Mouse (Mus musculus): Measurements from ENCODE around the gene Atp1a3. TPM values are rescaled to one million over a fixed set of nuclear protein-coding genes. Genes with fewer than 3 reads are reported as not detected.

Atp1a3 gene
- polyA plus RNA-seq, 1 experiment = 6.6 TPM

DNA sequence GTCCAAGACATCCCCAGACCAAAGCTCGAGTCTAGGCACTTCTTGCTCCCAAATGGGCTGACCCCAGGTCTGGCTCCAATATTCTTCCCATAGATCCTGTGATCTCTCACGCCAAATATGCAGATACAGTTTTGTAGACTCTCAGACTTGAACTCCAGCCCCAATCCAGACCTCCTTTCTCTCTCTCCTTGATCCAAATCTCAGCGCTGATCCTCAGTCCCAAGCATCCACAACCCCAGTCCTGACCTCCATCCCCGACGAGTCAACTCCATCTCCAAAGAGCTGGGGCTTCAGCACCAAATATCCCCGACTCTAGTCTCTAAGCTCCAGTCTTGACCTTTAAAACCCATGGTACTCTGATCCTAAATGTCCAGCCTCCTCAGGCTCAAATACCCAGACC lies 62.1 kb downstream of the Atp1a3 start:
- Histone ChIP-seq H3K4me2 (ENCODE audit: low read depth) (no peak overlapping the region), H3K4me3 (no peak overlapping the region), H3K79me2 (ENCODE audit: control insufficient read depth, insufficient read depth) (no peaks in the 10 kb centered on the region), H3K27me3 (ENCODE audit: control insufficient read depth, insufficient read depth, insufficient read length) (peaks cover 86% of the 10 kb centered on the region), H3K36me3 (ENCODE audit: control insufficient read depth, insufficient read depth) (no peaks in the 10 kb centered on the region), H3ac (ENCODE audit: control insufficient read depth, insufficient read length) (no peak overlapping the region)
- TF ChIP-seq POLR2A (IDR thresholded peaks at IDR 0.05; ENCODE audit: insufficient read length, low read depth) (no peak), CEBPB (IDR thresholded peaks at IDR 0.05; ENCODE audit: insufficient read depth, poor library complexity, severe bottlenecking) (no peak), MAX (IDR thresholded peaks at IDR 0.05; ENCODE audit: low read depth) (no peak), E2F4 (IDR thresholded peaks at IDR 0.05; ENCODE audit: insufficient read depth) (no peak), REST (IDR thresholded peaks at IDR 0.05; ENCODE audit: insufficient read depth, insufficient read length) (no peak), MYOG (IDR thresholded peaks at IDR 0.05; ENCODE audit: control insufficient read depth in 1 of 3, insufficient read depth in 1 of 3, insufficient read length in 2 of 3, low read depth in 2 of 3) (no peak), TCF12 (IDR thresholded peaks at IDR 0.05; ENCODE audit: insufficient read depth, poor library complexity, severe bottlenecking) (no peak), TCF3 (IDR thresholded peaks at IDR 0.05; ENCODE audit: insufficient read length, low read depth) (no peak), SRF (IDR thresholded peaks at IDR 0.05; ENCODE audit: control insufficient read depth, insufficient read length, low read depth) (no peak), MYOD1 (IDR thresholded peaks at IDR 0.05; ENCODE audit: control insufficient read depth in 1 of 3, insufficient read length in 2 of 3, low read depth in 2 of 3) (no peak), USF1 (IDR thresholded peaks at IDR 0.05; ENCODE audit: low read depth) (no peak), POLR2AphosphoS2 (IDR thresholded peaks at IDR 0.05; ENCODE audit: insufficient read length, low read depth) (no peak)

DNA sequence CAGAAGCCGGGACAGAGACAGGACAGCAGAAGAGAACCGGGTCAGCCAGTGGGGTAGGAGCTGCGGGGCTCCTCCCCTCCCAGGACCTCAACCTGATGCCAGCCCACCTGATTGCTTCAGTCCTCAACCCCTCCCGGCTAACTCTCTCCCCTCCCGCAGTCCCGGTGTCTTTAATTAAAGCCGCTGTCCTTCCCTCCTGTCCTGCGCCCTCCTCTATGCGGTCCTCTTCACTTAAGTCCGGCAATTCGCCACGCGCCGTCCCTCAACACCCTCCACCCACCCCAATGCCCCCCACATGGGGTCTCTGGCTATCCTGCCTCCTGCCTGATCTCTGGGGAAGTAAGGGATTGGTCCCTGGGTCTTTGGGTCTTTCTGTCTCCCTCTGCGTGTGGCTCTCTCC lies 74.1 kb downstream of the Atp1a3 start:
- no peak overlapping the region for H3ac ChIP-seq (ENCODE audit: control insufficient read depth, insufficient read length)
- H3K36me3 ChIP-seq (ENCODE audit: control insufficient read depth, insufficient read depth) = no peaks in the 10 kb centered on the region
- H3K4me3 ChIP-seq = no peak overlapping the region
- no peak for TF ChIP-seq POLR2A (IDR thresholded peaks at IDR 0.05; ENCODE audit: insufficient read length, low read depth)
- no peak for TF ChIP-seq CEBPB (IDR thresholded peaks at IDR 0.05; ENCODE audit: insufficient read depth, poor library complexity, severe bottlenecking)
- TF ChIP-seq E2F4 (IDR thresholded peaks at IDR 0.05; ENCODE audit: insufficient read depth) = no peak
- TF ChIP-seq MAX (IDR thresholded peaks at IDR 0.05; ENCODE audit: low read depth) = no peak
- TF ChIP-seq SRF (IDR thresholded peaks at IDR 0.05; ENCODE audit: control insufficient read depth, insufficient read length, low read depth) = no peak
- no peak for TF ChIP-seq TCF3 (IDR thresholded peaks at IDR 0.05; ENCODE audit: insufficient read length, low read depth)
- TF ChIP-seq REST (IDR thresholded peaks at IDR 0.05; ENCODE audit: insufficient read depth, insufficient read length) = no peak
- no peak for TF ChIP-seq MYOD1 (IDR thresholded peaks at IDR 0.05; ENCODE audit: control insufficient read depth in 1 of 3, insufficient read length in 2 of 3, low read depth in 2 of 3)
- TF ChIP-seq TCF12 (IDR thresholded peaks at IDR 0.05; ENCODE audit: insufficient read depth, poor library complexity, severe bottlenecking) = no peak
- TF ChIP-seq USF1 (IDR thresholded peaks at IDR 0.05; ENCODE audit: low read depth) = no peak
- no peak for TF ChIP-seq MYOG (IDR thresholded peaks at IDR 0.05; ENCODE audit: control insufficient read depth in 1 of 3, insufficient read depth in 1 of 3, insufficient read length in 2 of 3, low read depth in 2 of 3)
- TF ChIP-seq POLR2AphosphoS2 (IDR thresholded peaks at IDR 0.05; ENCODE audit: insufficient read length, low read depth) = no peak
- no peaks in the 10 kb centered on the region for H3K79me2 ChIP-seq (ENCODE audit: control insufficient read depth, insufficient read depth)
- H3K4me2 ChIP-seq (ENCODE audit: low read depth) = no peak overlapping the region
- H3K27me3 ChIP-seq (ENCODE audit: control insufficient read depth, insufficient read depth, insufficient read length) = peaks cover 69% of the 10 kb centered on the region

DNA sequence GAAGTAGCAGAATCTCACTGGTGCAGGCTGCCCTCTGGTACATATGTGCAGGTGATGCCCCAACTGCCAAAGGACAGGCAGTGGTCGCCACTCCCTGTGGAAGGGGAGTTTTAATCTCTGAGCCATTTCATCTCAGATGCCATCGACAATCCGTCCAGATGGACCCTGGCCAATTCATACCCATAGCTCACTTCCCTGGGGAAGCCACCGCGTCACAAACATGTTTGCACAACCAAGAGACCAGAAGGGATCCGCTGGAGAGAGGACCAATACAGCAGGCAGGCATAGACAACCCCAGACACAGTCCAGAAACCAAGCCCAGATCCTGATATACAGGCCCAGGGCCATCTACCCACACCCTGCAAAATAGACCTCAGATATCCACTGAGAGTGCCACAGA lies 75.3 kb downstream of the Atp1a3 start:
- peaks cover 57% of the 10 kb centered on the region for H3K27me3 ChIP-seq (ENCODE audit: control insufficient read depth, insufficient read depth, insufficient read length)
- H3ac ChIP-seq (ENCODE audit: control insufficient read depth, insufficient read length) = no peak overlapping the region
- no peak overlapping the region for H3K4me2 ChIP-seq (ENCODE audit: low read depth)
- TF ChIP-seq E2F4 (IDR thresholded peaks at IDR 0.05; ENCODE audit: insufficient read depth) = no peak
- no peak for TF ChIP-seq USF1 (IDR thresholded peaks at IDR 0.05; ENCODE audit: low read depth)
- TF ChIP-seq MYOG (IDR thresholded peaks at IDR 0.05; ENCODE audit: control insufficient read depth in 1 of 3, insufficient read depth in 1 of 3, insufficient read length in 2 of 3, low read depth in 2 of 3) = no peak
- TF ChIP-seq REST (IDR thresholded peaks at IDR 0.05; ENCODE audit: insufficient read depth, insufficient read length) = no peak
- no peak for TF ChIP-seq POLR2AphosphoS2 (IDR thresholded peaks at IDR 0.05; ENCODE audit: insufficient read length, low read depth)
- no peak for TF ChIP-seq TCF3 (IDR thresholded peaks at IDR 0.05; ENCODE audit: insufficient read length, low read depth)
- TF ChIP-seq CEBPB (IDR thresholded peaks at IDR 0.05; ENCODE audit: insufficient read depth, poor library complexity, severe bottlenecking) = no peak
- TF ChIP-seq SRF (IDR thresholded peaks at IDR 0.05; ENCODE audit: control insufficient read depth, insufficient read length, low read depth) = no peak
- TF ChIP-seq MYOD1 (IDR thresholded peaks at IDR 0.05; ENCODE audit: control insufficient read depth in 1 of 3, insufficient read length in 2 of 3, low read depth in 2 of 3) = no peak
- no peak for TF ChIP-seq MAX (IDR thresholded peaks at IDR 0.05; ENCODE audit: low read depth)
- no peak for TF ChIP-seq POLR2A (IDR thresholded peaks at IDR 0.05; ENCODE audit: insufficient read length, low read depth)
- TF ChIP-seq TCF12 (IDR thresholded peaks at IDR 0.05; ENCODE audit: insufficient read depth, poor library complexity, severe bottlenecking) = no peak
- no peaks in the 10 kb centered on the region for H3K79me2 ChIP-seq (ENCODE audit: control insufficient read depth, insufficient read depth)
- H3K36me3 ChIP-seq (ENCODE audit: control insufficient read depth, insufficient read depth) = no peaks in the 10 kb centered on the region
- no peak overlapping the region for H3K4me3 ChIP-seq

Other genes with a start within 250 kb of the Atp1a3 start
- not detected for gene Cd177, start 245.6 kb downstream of the Atp1a3 start, polyA plus RNA-seq (2012; fragmentation: generic; extraction: Trizol)
- not detected for gene Ceacam10, start 228.8 kb downstream of the Atp1a3 start, polyA plus RNA-seq (2012; fragmentation: generic; extraction: Trizol)
- 79.9 TPM for gene Gm9844, start 143.7 kb downstream of the Atp1a3 start, polyA plus RNA-seq (2012; fragmentation: generic; extraction: Trizol)
- not detected for gene Lypd4, start 136.0 kb downstream of the Atp1a3 start, polyA plus RNA-seq (2012; fragmentation: generic; extraction: Trizol)
- not detected for gene Dmrtc2, start 135.9 kb downstream of the Atp1a3 start, polyA plus RNA-seq (2012; fragmentation: generic; extraction: Trizol)
- 1,912 TPM for gene Rps19, start 121.6 kb downstream of the Atp1a3 start, polyA plus RNA-seq (2012; fragmentation: generic; extraction: Trizol)
- gene Cd79a, start 108.6 kb downstream of the Atp1a3 start, polyA plus RNA-seq (2012; fragmentation: generic; extraction: Trizol) = 0.12 TPM
- 51.4 TPM for gene Arhgef1, start 103.0 kb downstream of the Atp1a3 start, polyA plus RNA-seq (2012; fragmentation: generic; extraction: Trizol)
- not detected for gene Gm4881, start 61.5 kb downstream of the Atp1a3 start, polyA plus RNA-seq (2012; fragmentation: generic; extraction: Trizol)
- gene Rabac1, start 33.2 kb downstream of the Atp1a3 start, polyA plus RNA-seq (2012; fragmentation: generic; extraction: Trizol) = 309 TPM
- 14.7 TPM for gene Grik5, start 66.4 kb upstream of the Atp1a3 start, polyA plus RNA-seq (2012; fragmentation: generic; extraction: Trizol)
- 10.8 TPM for gene Zfp574, start 66.6 kb upstream of the Atp1a3 start, polyA plus RNA-seq (2012; fragmentation: generic; extraction: Trizol)
- 0.01 TPM for gene Pou2f2, start 173.8 kb upstream of the Atp1a3 start, polyA plus RNA-seq (2012; fragmentation: generic; extraction: Trizol)
- 8.8 TPM for gene Dedd2, start 214.7 kb upstream of the Atp1a3 start, polyA plus RNA-seq (2012; fragmentation: generic; extraction: Trizol)
- gene Zfp526, start 215.5 kb upstream of the Atp1a3 start, polyA plus RNA-seq (2012; fragmentation: generic; extraction: Trizol) = 5.6 TPM
- gene Gsk3a, start 231.9 kb upstream of the Atp1a3 start, polyA plus RNA-seq (2012; fragmentation: generic; extraction: Trizol) = 69.4 TPM
- gene Erf, start 244.8 kb upstream of the Atp1a3 start, polyA plus RNA-seq (2012; fragmentation: generic; extraction: Trizol) = 42.5 TPM

All from myocyte (in vitro differentiated cells).